Mouse (Mus musculus) heart, postnatal 0 days (tissue): ENCODE data around the gene Slc12a9. TPM values are rescaled to one million over a fixed set of nuclear protein-coding genes. Genes with fewer than 3 reads are reported as not detected.

ENCODE experiments used
- ATAC-seq: fragments of 200-750 bp; cut with Nextera tagmentation; 2 replicates; pipeline ENCODE4 v1.8.0; 2017; ENCODE audit warnings: low read depth, moderate number of reproducible peaks, moderate library complexity; ENCODE audit not compliant: insufficient read depth
- DNase-seq: peaks from one replicate; pipeline ENCODE4 v3.0.0-alpha.2; 2016; ENCODE audit warnings: low spot score
- H3K27ac ChIP-seq: fragments of 300-500 bp; sonication (generic); 2 replicates; pipeline ENCODE4 v1.5.1; 2014; ENCODE audit warnings: low read depth, mild to moderate bottlenecking
- H3K27me3 ChIP-seq: fragments of 300-500 bp; sonication (generic); 2 replicates; pipeline ENCODE4 v1.6.1; 2014; ENCODE audit warnings: low read length, mixed read lengths; ENCODE audit not compliant: control insufficient read depth, insufficient read depth
- H3K36me3 ChIP-seq: fragments of 300-500 bp; sonication (generic); replicated peaks from 2 replicates; pipeline ENCODE4 v1.6.1; 2014; ENCODE audit warnings: low read length, mixed read lengths; ENCODE audit not compliant: control insufficient read depth, insufficient read depth
- H3K4me1 ChIP-seq: fragments of 300-500 bp; sonication (generic); 2 replicates; pipeline ENCODE4 v1.6.1; 2014; ENCODE audit warnings: antibody characterized with exemption; ENCODE audit not compliant: control insufficient read depth, insufficient read depth
- H3K4me2 ChIP-seq: fragments of 300-500 bp; sonication (generic); 2 replicates; pipeline ENCODE4 v1.6.1; 2014; ENCODE audit warnings: low read depth, mild to moderate bottlenecking, low read length, moderate library complexity
- H3K4me3 ChIP-seq: fragments of 300-500 bp; sonication (generic); 2 replicates; pipeline ENCODE4 v1.5.1; 2014; ENCODE audit warnings: low read depth, low read length
- H3K9ac ChIP-seq: fragments of 300-500 bp; sonication (generic); replicated peaks from 2 replicates; pipeline ENCODE4 v1.6.1; 2014; ENCODE audit warnings: low read depth, low read length, mixed read lengths
- H3K9me3 ChIP-seq: fragments of 300-500 bp; sonication (generic); replicated peaks from 2 replicates; pipeline ENCODE4 v1.6.1; 2016; ENCODE audit warnings: low read length; ENCODE audit not compliant: control insufficient read depth
- CTCF ChIP-seq: IDR thresholded peaks from 2 replicates; pipeline ENCODE4 v1.5.1; 2016; ENCODE audit warnings: antibody characterized with exemption, control low read depth, low read depth
- EP300 ChIP-seq: IDR thresholded peaks from 2 replicates; pipeline ENCODE4 v1.6.1; 2016; ENCODE audit warnings: antibody characterized with exemption, low read depth
- WGBS: fragments of 180-500 bp; shearing (Covaris S2); extraction: QIAGEN DNeasy Blood & Tissue Kit; methylation state at CpG from one replicate; pipeline ENCODE4 v1.1.7; 2014; 5-methylcytosine and 5-hydroxymethylcytosine counted together
- polyA plus RNA-seq: library from polyadenylated mRNA; unstranded; fragments of >200 nt; fragmentation: Nextera tagmentation; extraction: Ambion mirVana; gene quantifications from 2 replicates; pipeline ENCODE4 v1.2.1, GENCODE M21; 2015
- total RNA-seq: library from RNA; depleted of rRNA; stranded (reverse); fragments of >200 nt; gene quantifications from 2 replicates; pipeline ENCODE4 v1.2.3, GENCODE M21; 2014; ENCODE audit warnings: low replicate concordance

Gene Slc12a9
- total and polyA plus RNA-seq, 2 experiments from 2014 or later: 4.5 to 14.8 TPM

DNA sequence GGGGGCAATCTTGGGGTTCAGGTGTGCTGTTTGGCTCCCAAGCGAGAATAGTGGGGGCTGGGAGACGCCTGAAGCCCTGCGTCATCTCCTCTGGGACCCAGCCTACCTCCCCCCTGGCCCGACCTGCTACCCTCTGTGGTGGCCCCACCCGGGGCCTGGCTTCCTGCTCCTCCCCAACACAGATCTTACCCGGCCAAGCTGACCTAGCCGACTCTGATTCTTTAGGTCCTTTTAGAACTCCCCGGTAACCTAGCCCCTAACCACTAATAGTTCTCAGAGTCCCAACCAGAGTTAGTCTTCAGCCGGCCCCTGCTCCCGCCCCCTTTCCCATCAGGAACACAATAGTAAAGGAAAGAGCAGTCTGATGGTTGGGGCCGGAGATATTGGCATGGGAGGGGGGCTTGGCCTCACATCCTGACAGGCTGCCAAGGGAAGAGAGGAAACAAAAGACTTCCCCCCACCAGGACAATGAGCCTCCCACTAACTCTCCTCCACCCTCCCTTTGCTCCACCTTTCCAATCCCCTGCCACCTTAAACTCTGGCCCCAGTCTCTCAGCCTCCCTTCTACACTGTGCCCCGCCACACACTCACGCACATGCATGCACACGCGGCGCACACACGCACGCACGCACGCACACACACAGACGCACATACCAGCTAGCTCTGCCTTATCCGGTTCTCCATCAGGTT, 6.0 kb upstream of the Slc12a9 start:
- Histone ChIP-seq H3K4me1 (no peaks in the 10 kb centered on the region; the same call in 1 of the 2 replicates), H3K27ac (peak overlapping the region; percentile 91), H3K9me3 (no peaks in the 10 kb centered on the region), H3K9ac (peak overlapping the region; percentile 64; the same call in 1 of the 2 replicates), H3K36me3 (no peaks in the 10 kb centered on the region), H3K27me3 (no peaks in the 10 kb centered on the region), H3K4me3 (peak overlapping the region; percentile 49), H3K4me2 (peak overlapping the region; percentile 77)
- ATAC-seq: peak; percentile 61
- peak; percentile 57 for DNase-seq
- TF ChIP-seq CTCF (no peak), EP300 (peak; percentile 30; the same call in 1 of the 2 replicates)
- WGBS: 16% methylated on average over 22 of the region's 22 CpGs

DNA sequence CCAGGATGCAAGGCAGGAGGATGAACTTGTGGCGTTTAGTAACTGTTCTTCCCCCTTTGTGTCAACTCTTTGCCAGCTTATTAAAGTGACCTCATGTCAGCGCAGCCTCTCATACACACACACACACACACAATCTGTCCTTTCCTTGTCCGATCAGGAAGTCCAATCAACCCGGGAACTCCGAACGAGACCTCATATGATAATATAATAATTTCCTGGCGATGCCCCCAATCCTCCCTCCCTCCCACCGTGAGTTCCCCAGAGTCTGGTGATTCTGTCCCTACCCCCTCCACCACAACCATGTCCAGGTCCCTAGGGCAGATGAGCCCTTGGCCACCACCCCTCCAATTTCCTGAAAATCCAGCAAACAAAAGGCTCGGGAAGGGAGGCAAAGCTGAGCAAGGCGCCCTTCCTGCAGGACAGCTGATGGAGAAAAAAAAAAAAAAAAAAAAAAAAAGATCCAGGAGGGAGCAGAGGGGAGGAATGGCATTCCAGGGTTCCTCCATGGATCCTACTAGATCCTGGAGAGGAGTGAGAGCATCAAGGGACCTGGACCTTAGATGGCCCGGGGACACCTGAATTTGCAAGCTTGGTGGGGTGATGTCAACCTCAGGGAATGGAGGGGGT, 5.4 kb upstream of the Slc12a9 start:
- WGBS: 5% methylated on average over 11 of the region's 11 CpGs
- TF ChIP-seq CTCF (no peak), EP300 (peak; percentile 84; the same call in 1 of the 2 replicates)
- peak; percentile 62 for ATAC-seq

DNA sequence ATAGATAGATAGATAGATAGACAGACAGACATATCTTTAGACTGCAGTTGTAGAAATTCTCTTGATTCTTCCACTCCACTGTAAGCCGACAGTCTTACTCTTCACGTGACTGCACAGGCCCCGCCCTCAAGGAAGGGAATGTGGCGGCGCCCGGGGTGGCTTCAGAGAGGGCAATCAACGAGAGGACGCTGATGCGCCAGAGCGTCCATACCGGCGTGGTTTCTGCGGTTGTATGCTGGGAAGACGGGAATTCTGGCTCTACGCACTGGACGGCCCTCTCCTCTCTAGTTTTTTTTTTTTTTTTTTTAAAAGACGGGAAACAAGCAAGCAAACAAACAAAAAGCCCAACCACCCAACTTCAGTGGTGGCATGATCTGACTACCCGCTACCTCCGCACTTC, 4.9 kb upstream of the Slc12a9 start:
- Histone ChIP-seq H3K27ac (peak overlapping the region; percentile 91), H3K4me1 (no peaks in the 10 kb centered on the region; the same call in 1 of the 2 replicates), H3K4me2 (peak overlapping the region; percentile 77), H3K36me3 (no peaks in the 10 kb centered on the region), H3K4me3 (peak overlapping the region; percentile 49), H3K27me3 (no peaks in the 10 kb centered on the region), H3K9me3 (no peaks in the 10 kb centered on the region), H3K9ac (peak overlapping the region; percentile 64)
- WGBS: 1% methylated on average over 19 of the region's 19 CpGs
- ATAC-seq (peak; percentile 86), DNase-seq (peak; percentile 90)
- no peak for TF ChIP-seq EP300
- no peak for TF ChIP-seq CTCF

More for the DNA sequence above, 5.4 kb upstream of the Slc12a9 start:
- Histone ChIP-seq H3K4me2 (peak overlapping the region; percentile 77), H3K27ac (peak overlapping the region; percentile 91), H3K9ac (peak overlapping the region; percentile 64), H3K9me3 (no peaks in the 10 kb centered on the region), H3K4me3 (peak overlapping the region; percentile 49), H3K36me3 (no peaks in the 10 kb centered on the region), H3K4me1 (no peaks in the 10 kb centered on the region; the same call in 1 of the 2 replicates), H3K27me3 (no peaks in the 10 kb centered on the region)
- peak; percentile 75 for DNase-seq

DNA sequence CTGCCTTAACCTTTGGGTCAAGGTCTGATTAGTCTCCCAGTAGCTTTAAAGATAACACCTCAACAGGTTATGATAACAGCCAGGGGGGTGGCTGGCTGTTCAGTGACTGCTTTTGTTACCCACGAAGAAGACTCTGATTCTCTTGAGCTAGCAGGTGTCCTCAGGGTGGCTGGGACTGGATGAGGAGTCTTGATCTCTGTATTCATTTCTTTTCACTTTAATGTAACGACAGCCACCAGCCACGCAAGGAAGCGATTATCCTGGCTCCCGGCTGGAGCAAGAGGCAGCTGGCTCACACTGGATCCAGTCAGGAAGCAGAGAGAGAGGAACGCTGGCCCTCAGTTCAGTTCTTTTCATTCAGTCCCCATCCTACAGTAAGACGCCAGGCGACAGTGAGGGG, 3.8 kb upstream of the Slc12a9 start:
- DNase-seq: no peak
- no peak for ATAC-seq
- no peaks in the 10 kb centered on the region for H3K36me3 ChIP-seq
- no peaks in the 10 kb centered on the region for H3K27me3 ChIP-seq
- H3K27ac ChIP-seq: peak overlapping the region; percentile 91; the same call in 1 of the 2 replicates
- 34% methylated on average over 8 of the region's 8 CpGs for WGBS
- no peaks in the 10 kb centered on the region for H3K9me3 ChIP-seq
- no peak overlapping the region for H3K4me3 ChIP-seq
- no peaks in the 10 kb centered on the region; the same call in 1 of the 2 replicates for H3K4me1 ChIP-seq
- no peak overlapping the region for H3K9ac ChIP-seq
- H3K4me2 ChIP-seq: no peak overlapping the region
- TF ChIP-seq EP300 (no peak), CTCF (no peak)

DNA sequence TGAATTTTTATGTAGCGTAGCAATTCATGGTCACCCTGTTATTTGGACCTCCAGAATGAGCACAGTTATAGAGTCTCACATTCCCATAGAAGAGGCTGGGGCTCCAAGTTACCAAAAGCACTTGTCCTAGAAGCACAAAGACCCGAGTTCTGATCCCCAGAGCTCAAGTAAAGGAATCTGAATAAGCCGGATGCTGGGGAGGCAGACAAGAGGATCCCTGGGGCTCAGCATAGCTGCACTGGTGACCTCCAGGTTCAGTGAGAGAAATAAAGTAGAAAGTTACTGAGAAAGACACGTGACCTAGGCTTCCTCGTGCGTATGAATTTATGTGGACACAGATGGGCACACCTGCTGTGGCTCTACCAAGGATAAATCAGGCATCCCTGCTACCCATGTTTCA, 1.7 kb upstream of the Slc12a9 start:
- no peaks in the 10 kb centered on the region for H3K9me3 ChIP-seq
- H3K36me3 ChIP-seq: no peaks in the 10 kb centered on the region
- H3K4me2 ChIP-seq: no peak overlapping the region
- H3K27ac ChIP-seq: no peak overlapping the region
- no peak overlapping the region for H3K4me3 ChIP-seq
- WGBS: 74% methylated on average over 6 of the region's 6 CpGs
- no peaks in the 10 kb centered on the region; the same call in 1 of the 2 replicates for H3K4me1 ChIP-seq
- ATAC-seq (no peak), DNase-seq (no peak)
- no peaks in the 10 kb centered on the region for H3K27me3 ChIP-seq
- H3K9ac ChIP-seq: no peak overlapping the region
- TF ChIP-seq CTCF (no peak), EP300 (no peak)
